Mouse (Mus musculus): Measurements from ENCODE around the gene B3galnt2. TPM values are rescaled to one million over a fixed set of nuclear protein-coding genes. Genes with fewer than 3 reads are reported as not detected.
"Not testable (repeated sequence)": the region's sequence is repeated elsewhere in the genome, so short reads cannot be mapped to it uniquely, and the experiment has no call there.

The B3galnt2 gene
- total RNA-seq, 2 experiments from 2014 or later: 63.5 to 64.6 TPM

DNA sequence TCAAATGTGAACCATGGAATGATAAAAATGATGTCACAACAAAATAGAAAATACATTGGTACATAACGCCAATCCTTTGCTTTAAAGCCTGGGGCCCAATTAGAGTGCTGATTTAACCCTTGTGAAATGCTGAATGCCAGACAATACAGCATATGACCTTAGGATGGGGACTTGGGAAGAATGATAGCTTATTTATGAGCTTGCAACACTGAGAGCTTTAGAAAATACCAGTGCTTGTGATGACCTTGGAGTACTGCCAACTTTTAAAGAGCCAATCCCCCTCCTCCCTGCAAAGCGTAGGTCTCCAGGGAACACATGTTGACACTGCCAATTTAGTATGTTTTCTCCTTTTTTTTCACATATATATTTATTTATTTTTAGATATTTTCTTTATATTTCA, 48.4 kb downstream of the B3galnt2 start:
- intact Hi-C loops (cut with DNase I): loop anchor here (10.0 kb wide), 2 partner anchors 118 to 172 kb away; no protein-coding TSS in a partner anchor
- DNase-seq: no peak

GRCm38 (mm10) chr13:14004086-14004485, 49.8 kb downstream of the B3galnt2 start:
- no peak for DNase-seq
- intact Hi-C loops (cut with DNase I): loop anchor here (10.0 kb wide), 2 partner anchors 119 to 171 kb away; no protein-coding TSS in a partner anchor

DNA sequence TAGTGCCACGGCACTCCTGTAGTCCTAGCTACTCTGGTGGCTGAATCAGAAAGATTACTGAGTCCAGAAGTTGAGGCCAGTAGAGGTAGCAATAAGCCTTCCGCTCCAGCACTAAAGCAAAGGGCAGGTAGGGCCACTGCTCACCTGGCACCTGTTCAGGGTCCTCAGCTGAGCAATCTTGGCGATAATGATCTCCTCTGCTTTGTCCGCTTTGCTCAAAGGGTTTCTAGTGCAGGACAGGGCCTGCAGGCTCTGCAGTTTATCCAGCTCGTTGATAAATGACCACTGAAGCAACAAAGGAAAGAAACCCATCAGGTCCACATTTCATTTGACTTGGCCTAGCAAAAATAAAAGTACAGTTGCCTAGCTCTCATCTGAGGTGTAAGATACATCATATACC, 50.7 kb downstream of the B3galnt2 start:
- intact Hi-C loops (cut with DNase I): loop anchor here (10.0 kb wide), 2 partner anchors 120 to 170 kb away; no protein-coding TSS in a partner anchor
- no peak for DNase-seq

DNA sequence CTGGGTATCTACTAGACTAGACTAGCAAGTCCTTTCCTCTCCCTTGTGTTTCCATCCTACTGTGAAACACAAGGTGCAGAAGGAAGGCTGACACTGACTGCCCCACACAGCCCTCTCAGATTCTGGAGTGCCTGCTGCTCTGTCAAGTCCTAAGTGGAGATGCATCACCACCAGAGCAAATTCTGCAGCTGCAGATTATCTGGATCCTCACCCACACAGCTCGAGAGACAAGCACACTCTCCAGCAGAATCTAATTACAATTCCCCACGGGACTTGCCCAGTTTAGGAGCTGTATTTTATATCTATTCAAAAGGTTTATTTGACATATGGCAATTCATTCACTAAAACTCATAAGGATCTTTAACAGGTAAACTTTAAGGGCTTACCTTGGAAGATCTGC, 51.8 kb downstream of the B3galnt2 start:
- intact Hi-C loops (cut with DNase I): loop anchor here (10.0 kb wide), 2 partner anchors 121 to 169 kb away; no protein-coding TSS in a partner anchor
- no peak for DNase-seq

GRCm38 (mm10) chr13:14011454-14011995, 57.3 kb downstream of the B3galnt2 start:
- intact Hi-C loops (cut with DNase I): no loop called here
- no peak for DNase-seq

DNA sequence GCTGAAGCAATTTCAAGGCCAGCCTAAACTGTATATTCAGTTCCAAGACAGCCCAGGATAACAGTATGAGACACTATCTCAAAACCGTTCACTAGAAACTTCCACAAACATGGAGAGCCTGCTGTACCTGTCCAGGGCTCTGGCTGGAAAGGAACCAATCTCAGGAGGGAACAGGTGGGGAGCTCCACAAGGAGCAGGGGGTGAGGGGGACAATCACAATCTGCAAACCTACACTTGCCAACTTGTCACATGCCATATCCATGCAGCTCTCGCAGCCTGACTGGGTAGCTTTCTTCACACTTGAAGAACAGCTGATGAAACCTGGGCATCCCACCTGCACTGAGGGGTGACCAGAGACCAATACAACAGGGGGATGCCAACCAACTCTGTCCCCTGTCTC, 59.7 kb downstream of the B3galnt2 start:
- intact Hi-C loops (cut with DNase I): no loop called here
- DNase-seq: no peak

- intact Hi-C loops (cut with DNase I): no loop called here
- DNase-seq: no peak
Measured at GRCm38 (mm10) chr13:14014540-14014939, 60.3 kb downstream of the B3galnt2 start.

- intact Hi-C loops (cut with DNase I): no loop called here
- no peak for DNase-seq
Measured at GRCm38 (mm10) chr13:14015609-14016008, 61.3 kb downstream of the B3galnt2 start.

DNA sequence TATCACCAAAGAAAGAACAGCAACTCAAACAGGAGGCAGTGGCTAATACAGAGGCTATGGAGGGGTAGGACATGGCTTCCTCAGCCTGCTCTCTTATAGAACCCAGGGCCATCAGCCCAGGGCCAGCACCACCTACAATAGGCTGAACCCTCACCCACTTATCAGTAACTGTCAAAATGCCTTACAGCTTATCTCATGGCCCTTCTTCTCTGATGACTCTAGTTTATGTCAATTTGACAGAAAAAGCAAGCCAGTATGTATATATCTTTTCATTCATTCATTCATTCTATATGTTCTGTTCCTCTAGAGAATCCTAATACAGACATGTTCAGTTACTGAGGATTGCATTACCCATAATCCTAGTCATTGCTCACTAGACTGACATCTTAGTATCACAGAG, 64.0 kb downstream of the B3galnt2 start:
- DNase-seq: no peak
- intact Hi-C loops (cut with DNase I): no loop called here

GRCm38 (mm10) chr13:14018852-14019251, 64.6 kb downstream of the B3galnt2 start:
- intact Hi-C loops (cut with DNase I): no loop called here
- DNase-seq: no peak

- intact Hi-C loops (cut with DNase I); DNase-seq: not testable (repeated sequence)
Measured at GRCm38 (mm10) chr13:14021417-14021816, 67.1 kb downstream of the B3galnt2 start.

DNA sequence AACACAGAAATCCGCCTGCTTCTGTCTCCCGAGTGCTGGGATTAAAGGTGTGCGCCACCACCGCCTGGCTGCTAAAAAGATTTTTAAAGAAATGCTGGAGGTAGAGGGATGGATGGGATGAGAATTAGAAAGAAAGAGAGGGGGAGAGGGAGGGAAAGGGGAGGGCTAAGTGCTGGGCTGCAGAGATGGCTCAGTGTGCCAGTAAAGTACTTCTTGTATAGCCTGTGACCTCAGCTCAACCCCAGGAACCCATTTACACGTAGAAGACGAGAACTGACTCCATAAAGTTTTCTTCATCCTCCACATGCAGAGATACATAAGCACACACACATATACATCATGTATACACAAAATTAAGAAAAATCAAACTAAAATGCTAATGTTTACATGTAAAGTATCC, 71.3 kb downstream of the B3galnt2 start:
- intact Hi-C loops (cut with DNase I): no loop called here
- no peak for DNase-seq

- intact Hi-C loops (cut with DNase I): no loop called here
Measured at GRCm38 (mm10) chr13:14026154-14026820, 72.0 kb downstream of the B3galnt2 start.

GRCm38 (mm10) chr13:14033309-14034072, 79.2 kb downstream of the B3galnt2 start:
- intact Hi-C loops (cut with DNase I): no loop called here
- no peak for DNase-seq

More at GRCm38 (mm10) chr13:14026154-14026820, 72.0 kb downstream of the B3galnt2 start:
- DNase-seq: no peak

DNA sequence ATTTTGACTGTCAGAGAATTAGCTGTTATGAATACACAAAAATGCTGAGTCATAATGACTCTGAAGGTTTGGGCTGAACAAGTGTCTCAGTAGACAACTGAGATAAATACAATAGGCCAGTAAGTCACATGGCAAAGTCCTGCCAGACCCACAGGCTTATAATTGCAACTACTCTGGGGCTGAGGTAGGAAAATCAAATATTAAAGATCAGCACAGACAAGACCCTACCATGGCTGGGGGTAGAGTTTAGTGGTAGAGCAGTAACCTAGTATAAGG, 79.7 kb downstream of the B3galnt2 start:
- DNase-seq: no peak
- intact Hi-C loops (cut with DNase I): no loop called here

DNA sequence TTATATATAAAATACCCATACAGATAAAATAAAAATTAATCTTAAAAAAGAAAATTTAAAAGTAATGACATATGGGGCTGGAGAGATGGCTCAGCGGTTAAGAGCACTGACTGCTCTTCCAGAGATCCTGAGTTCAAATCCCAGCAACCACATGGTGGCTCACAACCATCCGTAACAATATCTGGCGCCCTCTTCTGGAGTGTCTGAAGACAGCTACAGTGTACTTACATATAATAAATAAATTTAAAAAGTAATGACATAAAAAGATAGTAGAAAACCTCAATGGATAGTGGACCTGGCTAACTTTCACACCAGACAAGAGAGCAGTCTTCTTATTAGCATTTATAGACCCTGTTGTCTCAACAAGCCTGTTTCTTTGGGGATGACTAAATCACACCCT, 81.1 kb downstream of the B3galnt2 start:
- intact Hi-C loops (cut with DNase I); DNase-seq: not testable (repeated sequence)

DNA sequence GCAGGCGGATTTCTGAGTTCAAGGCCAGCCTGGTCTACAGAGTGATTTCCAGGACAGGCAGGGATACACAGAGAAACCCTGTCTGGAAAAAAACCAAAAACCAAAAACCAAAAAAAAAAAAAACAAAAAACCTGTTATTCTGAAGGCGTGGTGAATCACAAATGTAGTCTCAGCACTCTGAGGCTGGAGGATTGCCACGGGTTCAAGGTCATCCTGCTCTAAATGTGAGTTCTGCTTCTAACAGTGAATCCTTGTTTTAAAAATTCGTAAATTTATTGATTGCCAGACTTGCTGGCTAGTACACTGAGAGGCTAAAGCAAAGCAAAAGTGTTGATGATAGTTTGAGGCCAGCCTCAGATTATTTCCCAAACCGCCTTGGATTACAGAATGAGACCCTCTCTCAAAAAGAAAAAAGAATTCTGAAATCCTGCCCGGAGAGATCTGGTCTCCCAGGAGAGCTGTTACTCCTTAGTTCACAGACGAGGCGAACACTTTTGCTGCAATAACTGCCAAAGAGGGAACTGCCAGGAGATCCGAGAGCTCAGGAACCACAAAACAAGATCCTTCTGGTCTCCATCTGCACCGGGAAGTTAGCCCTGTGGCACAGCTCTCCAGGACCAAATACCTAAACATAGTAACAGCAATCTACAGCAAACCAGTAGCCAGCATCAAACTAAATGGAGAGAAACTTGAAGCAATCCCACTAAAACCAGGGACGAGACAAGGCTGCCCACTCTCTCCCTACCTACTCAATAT, 81.8 kb downstream of the B3galnt2 start:
- intact Hi-C loops (cut with DNase I): no loop called here
- DNase-seq: no peak

- DNase-seq: no peak
- intact Hi-C loops (cut with DNase I): no loop called here
Measured at GRCm38 (mm10) chr13:14038911-14039291, 84.6 kb downstream of the B3galnt2 start.

DNA sequence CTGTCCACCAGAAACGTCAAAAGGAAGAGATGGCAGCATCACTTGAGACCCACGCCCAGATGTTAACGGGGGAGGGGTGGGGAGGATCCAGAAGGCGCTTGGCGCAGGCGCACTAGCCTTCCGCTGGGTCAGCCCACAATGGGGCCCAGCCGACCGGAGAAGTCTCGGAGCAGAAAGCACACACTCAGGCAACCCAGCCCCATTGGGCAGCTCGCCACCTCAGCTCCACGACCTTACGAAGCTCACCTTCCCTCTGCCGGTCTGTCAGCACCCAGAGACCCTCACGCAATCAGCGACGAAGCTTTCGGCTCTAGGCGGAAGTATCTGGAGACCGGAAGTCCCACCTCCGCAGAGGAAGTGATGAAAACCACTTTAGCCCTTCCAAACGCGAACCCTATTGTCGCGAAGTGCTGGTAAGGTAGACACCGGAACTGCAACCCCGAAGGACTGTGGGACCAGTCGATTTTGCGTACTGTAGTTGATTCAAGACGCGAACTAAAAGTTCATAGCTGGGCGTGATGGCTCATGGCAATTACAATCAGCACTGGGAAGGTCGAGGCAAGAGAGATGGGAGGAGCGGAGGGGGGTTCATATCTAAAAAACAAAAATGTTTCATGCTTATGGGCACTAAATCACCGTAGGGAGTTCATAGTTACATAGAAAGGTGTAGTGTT, 85.2 kb downstream of the B3galnt2 start, which contains the start of gene Tbce:
Tbce (minus strand) TSS at position 347 of the 674 bp plus-strand sequence.
- intact Hi-C loops (cut with DNase I): no loop called here
- DNase-seq: peak; percentile 85 to 91

DNA sequence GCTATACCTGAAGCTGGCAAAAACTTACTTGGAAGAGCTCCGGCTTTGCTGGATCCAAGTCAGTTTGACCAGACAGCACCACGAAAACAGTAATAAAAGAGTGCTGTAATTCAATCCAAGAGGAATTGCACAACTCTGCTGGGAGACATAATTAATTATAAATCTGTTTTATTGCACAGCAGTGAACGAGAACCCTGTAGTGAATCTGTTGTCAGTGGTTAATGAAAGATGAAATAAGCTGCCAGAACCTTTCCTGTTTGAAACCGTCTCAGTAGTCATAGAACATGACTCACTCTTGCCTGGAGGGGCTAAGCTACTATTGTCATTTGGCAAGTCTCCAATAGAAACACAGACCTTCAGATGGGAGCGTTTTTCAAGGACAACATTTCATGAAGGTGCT, 85.9 kb downstream of the B3galnt2 start:
- intact Hi-C loops (cut with DNase I): no loop called here
- DNase-seq: no peak

Data from gastrocnemius, postnatal 36 days (tissue).